Mouse (Mus musculus) stomach, embryonic 16.5 days (tissue): ENCODE measurements around the gene Zfp541. TPM values are rescaled to one million over a fixed set of nuclear protein-coding genes. Genes with fewer than 3 reads are reported as not detected.

Source experiments
- ATAC-seq: fragments of 200-750 bp; cut with Nextera tagmentation; 2 replicates; pipeline ENCODE4 v1.8.0; 2017; ENCODE audit warnings: moderate number of reproducible peaks, moderate TSS enrichment; ENCODE audit not compliant: insufficient read depth, low FRiP score
- H3K27ac ChIP-seq: fragments of 300-500 bp; sonication (generic); 2 replicates; pipeline ENCODE4 v1.5.1; 2014; ENCODE audit warnings: low read length
- H3K27me3 ChIP-seq: fragments of 300-500 bp; sonication (generic); 2 replicates; pipeline ENCODE4 v1.6.1; 2014; ENCODE audit warnings: low read length, control low read depth, mixed read lengths; ENCODE audit not compliant: control insufficient read depth, insufficient read depth
- H3K36me3 ChIP-seq: fragments of 300-500 bp; sonication (generic); 2 replicates; pipeline ENCODE4 v1.6.1; 2014; ENCODE audit warnings: low read length; ENCODE audit not compliant: control insufficient read depth, insufficient read depth
- H3K4me1 ChIP-seq: fragments of 300-500 bp; sonication (generic); 2 replicates; pipeline ENCODE4 v1.6.1; 2014; ENCODE audit warnings: low read length, control low read depth, mixed read lengths; ENCODE audit not compliant: control insufficient read depth, insufficient read depth
- H3K4me2 ChIP-seq: fragments of 300-500 bp; sonication (generic); 2 replicates; pipeline ENCODE4 v1.6.1; 2014; ENCODE audit warnings: low read depth, low read length, mixed read lengths
- H3K4me3 ChIP-seq: fragments of 300-500 bp; sonication (generic); replicated peaks from 2 replicates; pipeline ENCODE4 v1.5.1; 2014; ENCODE audit warnings: mild to moderate bottlenecking, low read length
- H3K9ac ChIP-seq: fragments of 300-500 bp; sonication (generic); 2 replicates; pipeline ENCODE4 v1.6.1; 2014; ENCODE audit warnings: low read length
- H3K9me3 ChIP-seq: fragments of 300-500 bp; sonication (generic); replicated peaks from 2 replicates; pipeline ENCODE4 v1.6.1; 2016; ENCODE audit warnings: low read length, control low read depth; ENCODE audit not compliant: control insufficient read depth
- WGBS: fragments of 180-500 bp; shearing (Covaris S2); extraction: QIAGEN DNeasy Blood & Tissue Kit; methylation state at CpG from one replicate; pipeline ENCODE4 v1.1.7; 2014; 5-methylcytosine and 5-hydroxymethylcytosine counted together
- polyA plus RNA-seq: library from polyadenylated mRNA; unstranded; fragments of >200 nt; fragmentation: Nextera tagmentation; extraction: Ambion mirVana; gene quantifications from 2 replicates; pipeline ENCODE4 v1.2.1, GENCODE M21; 2015

Zfp541 gene
- polyA plus RNA-seq, 1 experiment from 2014 or later, result 0.05 TPM

DNA sequence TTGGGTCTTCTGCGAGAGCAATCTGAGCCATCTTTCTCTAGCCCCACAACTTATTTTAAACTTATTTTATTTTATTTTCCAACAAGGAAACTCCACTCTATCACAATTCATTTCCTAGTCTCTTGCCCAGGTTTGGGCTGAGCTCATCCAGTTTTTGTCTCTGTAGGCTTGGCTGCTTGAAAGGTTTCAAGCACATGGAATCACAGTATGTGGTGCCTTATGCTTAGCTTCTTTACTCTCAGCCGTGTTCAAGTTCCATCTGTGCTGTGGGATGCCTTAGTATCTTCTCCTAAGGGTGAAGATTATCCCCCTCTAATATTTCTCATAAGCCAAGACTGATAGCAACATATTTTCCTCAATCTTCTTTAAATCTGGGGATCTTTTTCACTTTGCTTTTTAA is 26.0 kb downstream of the Zfp541 start:
- ATAC-seq, result no peak
- WGBS, result 68% methylated on average over 2 of the region's 2 CpGs

DNA sequence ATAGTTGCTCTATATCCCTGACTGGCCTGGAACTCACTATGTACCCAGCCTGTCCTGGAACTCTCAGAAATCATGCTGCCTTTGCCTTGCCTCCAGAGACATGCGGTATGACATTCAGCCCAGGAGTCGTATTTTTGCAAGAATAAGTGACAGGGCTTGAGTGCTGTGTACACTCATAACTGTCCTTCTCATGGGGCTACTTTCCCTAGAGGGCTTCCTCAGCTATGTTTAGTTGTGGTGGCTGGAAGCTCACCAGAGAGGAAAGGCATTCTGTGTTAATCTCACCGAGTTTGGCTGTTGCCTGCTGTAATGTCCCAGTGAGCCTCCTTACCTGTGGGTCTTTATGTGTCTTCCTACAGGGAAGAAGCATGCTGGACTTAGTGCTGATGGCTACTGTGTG is 33.0 kb downstream of the Zfp541 start:
- Histone ChIP-seq H3K4me1 (peaks cover 5% of the 10 kb centered on the region), H3K9ac (0 out of 2 replicates have a peak overlapping the region, but pooled peaks have one; percentile 13), H3K9me3 (no peaks in the 10 kb centered on the region), H3K4me3 (no peak overlapping the region), H3K27me3 (no peaks in the 10 kb centered on the region), H3K36me3 (no peaks in the 10 kb centered on the region), H3K27ac (no peak overlapping the region), H3K4me2 (no peak overlapping the region)
- no peak for ATAC-seq
- 62% methylated on average over 3 of the region's 3 CpGs for WGBS

More for the DNA sequence above, 26.0 kb downstream of the Zfp541 start:
- Histone ChIP-seq H3K36me3 (no peaks in the 10 kb centered on the region), H3K9ac (no peak overlapping the region), H3K4me1 (no peaks in the 10 kb centered on the region), H3K27ac (no peak overlapping the region), H3K9me3 (no peaks in the 10 kb centered on the region), H3K4me3 (no peak overlapping the region), H3K4me2 (no peak overlapping the region), H3K27me3 (no peaks in the 10 kb centered on the region)

GRCm38 (mm10) chr7:16098021-16099017 is 36.7 kb downstream of the Zfp541 start, which contains the start of gene Napa:
Napa (plus strand) TSS chr7:16098458.
- peak; percentile 98 for ATAC-seq
- H3K27ac ChIP-seq, result peak within 1 kb of the TSS; percentile 88
- H3K9ac ChIP-seq, result peak within 1 kb of the TSS; percentile 99
- peaks cover 8% of the 10 kb centered on the region for H3K4me1 ChIP-seq
- under 1% methylated on average over 68 of the region's 68 CpGs for WGBS
- peak within 1 kb of the TSS; percentile 93 for H3K4me2 ChIP-seq
- no peaks in the 10 kb centered on the region for H3K9me3 ChIP-seq
- H3K4me3 ChIP-seq, result peak within 1 kb of the TSS; percentile 89
- no peaks in the 10 kb centered on the region for H3K36me3 ChIP-seq
- H3K27me3 ChIP-seq, result no peaks in the 10 kb centered on the region

- Histone ChIP-seq H3K4me3 (peak overlapping the region; percentile 89), H3K27ac (no peak overlapping the region), H3K9ac (peak overlapping the region; percentile 99), H3K9me3 (no peaks in the 10 kb centered on the region), H3K27me3 (no peaks in the 10 kb centered on the region), H3K4me2 (peak overlapping the region; percentile 93), H3K4me1 (peaks cover 8% of the 10 kb centered on the region), H3K36me3 (no peaks in the 10 kb centered on the region)
- 75% methylated on average over 4 of the region's 4 CpGs for whole genome bisulfite sequencing
- no peak for ATAC-seq
These were observed 38.3 kb downstream of the Zfp541 start for GRCm38 (mm10) chr7:16099901-16100300.

GRCm38 (mm10) chr7:16101081-16101480 is 39.5 kb downstream of the Zfp541 start:
- H3K27me3 ChIP-seq, result no peaks in the 10 kb centered on the region
- no peak overlapping the region for H3K27ac ChIP-seq
- ATAC-seq, result no peak
- H3K36me3 ChIP-seq, result no peaks in the 10 kb centered on the region
- peak overlapping the region; percentile 49; the same call in 1 of the 2 replicates for H3K9ac ChIP-seq
- no peak overlapping the region for H3K4me3 ChIP-seq
- H3K9me3 ChIP-seq, result no peaks in the 10 kb centered on the region
- H3K4me1 ChIP-seq, result peaks cover 8% of the 10 kb centered on the region
- WGBS, result 78% methylated on average over 7 of the region's 7 CpGs
- H3K4me2 ChIP-seq, result no peak overlapping the region

DNA sequence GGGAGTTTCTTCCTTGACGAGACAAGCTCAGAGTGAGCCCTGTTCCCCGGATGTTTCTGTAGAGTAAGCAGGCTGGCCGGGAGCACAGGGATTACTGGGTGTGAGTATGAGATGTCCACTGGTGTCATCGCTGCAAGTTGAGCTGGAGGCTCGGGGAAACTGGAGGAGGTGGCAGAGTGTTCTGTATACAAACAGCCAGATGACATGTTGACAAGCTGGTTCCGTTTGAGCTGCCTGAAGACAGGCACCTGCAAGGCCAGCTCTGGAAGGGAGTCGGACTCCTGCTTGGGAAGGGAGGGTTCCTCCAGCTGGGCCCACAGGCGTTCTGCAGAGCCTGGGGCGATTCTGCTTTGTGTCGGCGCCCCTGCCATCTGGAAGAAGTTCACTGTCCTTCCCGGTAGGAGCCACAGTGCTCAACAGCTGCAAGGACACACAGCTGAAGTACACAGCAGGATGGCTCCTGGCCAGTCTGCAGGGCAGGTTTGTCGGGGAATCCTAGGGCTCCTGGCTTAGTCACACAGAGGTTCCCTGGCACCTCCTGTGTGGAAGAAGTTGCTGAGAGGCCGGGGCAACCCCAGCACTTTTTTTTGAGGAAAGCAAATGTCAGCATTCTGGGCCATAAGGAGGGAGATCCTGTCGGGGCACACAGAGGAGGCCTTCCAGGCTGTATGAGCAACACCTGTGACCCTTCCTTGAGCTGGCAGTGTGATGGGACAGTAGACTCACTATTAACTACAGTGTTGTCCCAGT is 40.3 kb downstream of the Zfp541 start:
- peak overlapping the region; percentile 2; the same call in 1 of the 2 replicates for H3K9ac ChIP-seq
- no peak for ATAC-seq

GRCm38 (mm10) chr7:16102686-16103226 is 41.1 kb downstream of the Zfp541 start:
- no peaks in the 10 kb centered on the region for H3K27me3 ChIP-seq
- no peak overlapping the region for H3K4me2 ChIP-seq
- H3K4me3 ChIP-seq, result no peak overlapping the region
- no peaks in the 10 kb centered on the region for H3K9me3 ChIP-seq
- H3K27ac ChIP-seq, result no peak overlapping the region
- peaks cover 8% of the 10 kb centered on the region for H3K4me1 ChIP-seq
- 80% methylated on average over 5 of the region's 5 CpGs for WGBS
- ATAC-seq, result no peak
- no peak overlapping the region for H3K9ac ChIP-seq
- 0 out of 2 replicates have a peak, but pooled peaks cover 1% of the 10 kb centered on the region for H3K36me3 ChIP-seq

More for the DNA sequence above, 40.3 kb downstream of the Zfp541 start:
- Histone ChIP-seq H3K9me3 (no peaks in the 10 kb centered on the region), H3K36me3 (no peaks in the 10 kb centered on the region), H3K4me1 (peaks cover 8% of the 10 kb centered on the region), H3K27me3 (no peaks in the 10 kb centered on the region), H3K4me2 (no peak overlapping the region), H3K4me3 (no peak overlapping the region), H3K27ac (no peak overlapping the region)
- 68% methylated on average over 15 of the region's 15 CpGs for WGBS

GRCm38 (mm10) chr7:16103760-16104159 is 42.1 kb downstream of the Zfp541 start:
- no peak overlapping the region for H3K4me2 ChIP-seq
- WGBS, result 70% methylated on average over 6 of the region's 6 CpGs
- H3K4me1 ChIP-seq, result peaks cover 8% of the 10 kb centered on the region
- peaks cover 11% of the 10 kb centered on the region; the same call in 1 of the 2 replicates for H3K36me3 ChIP-seq
- no peaks in the 10 kb centered on the region for H3K27me3 ChIP-seq
- no peaks in the 10 kb centered on the region for H3K9me3 ChIP-seq
- ATAC-seq, result no peak
- H3K4me3 ChIP-seq, result no peak overlapping the region
- H3K9ac ChIP-seq, result no peak overlapping the region
- H3K27ac ChIP-seq, result no peak overlapping the region
